Mouse (Mus musculus) lung, embryonic 16.5 days (tissue): ENCODE results near the gene Foxi2. TPM values are rescaled to one million over a fixed set of nuclear protein-coding genes. Genes with fewer than 3 reads are reported as not detected.

Experiments used
- ATAC-seq: fragments of 200-750 bp; cut with Nextera tagmentation; 2 replicates; pipeline ENCODE4 v1.8.0; 2017; ENCODE audit warnings: low read depth, mild to moderate bottlenecking, moderate library complexity
- H3K27ac ChIP-seq: fragments of 300-500 bp; sonication (generic); 2 replicates; pipeline ENCODE4 v1.5.1; 2014; ENCODE audit warnings: mild to moderate bottlenecking, control low read depth, low read length
- H3K27me3 ChIP-seq: fragments of 300-500 bp; sonication (generic); 2 replicates; pipeline ENCODE4 v1.6.1; 2014; ENCODE audit warnings: low read depth, low read length, mixed read lengths; ENCODE audit not compliant: control insufficient read depth, insufficient read depth
- H3K36me3 ChIP-seq: fragments of 300-500 bp; sonication (generic); 2 replicates; pipeline ENCODE4 v1.6.1; 2014; ENCODE audit warnings: low read length; ENCODE audit not compliant: control insufficient read depth, insufficient read depth
- H3K4me1 ChIP-seq: fragments of 300-500 bp; sonication (generic); replicated peaks from 2 replicates; pipeline ENCODE4 v1.6.1; 2014; ENCODE audit warnings: low read length, mixed read lengths; ENCODE audit not compliant: control insufficient read depth, insufficient read depth
- H3K4me2 ChIP-seq: fragments of 300-500 bp; sonication (generic); 2 replicates; pipeline ENCODE4 v1.6.1; 2014; ENCODE audit warnings: low read depth, low read length, control low read depth
- H3K4me3 ChIP-seq: fragments of 300-500 bp; sonication (generic); 2 replicates; pipeline ENCODE4 v1.5.1; 2014; ENCODE audit warnings: mild to moderate bottlenecking, low read length, control low read depth
- H3K9ac ChIP-seq: fragments of 300-500 bp; sonication (generic); 2 replicates; pipeline ENCODE4 v1.6.1; 2014; ENCODE audit warnings: low read length, control low read depth
- H3K9me3 ChIP-seq: fragments of 300-500 bp; sonication (generic); 2 replicates; pipeline ENCODE4 v1.6.1; 2016; ENCODE audit warnings: low read length; ENCODE audit not compliant: control insufficient read depth
- WGBS: fragments of 180-500 bp; shearing (Covaris S2); extraction: QIAGEN DNeasy Blood & Tissue Kit; methylation state at CpG from one replicate; pipeline ENCODE4 v1.1.7; 2014; 5-methylcytosine and 5-hydroxymethylcytosine counted together
- polyA plus RNA-seq: library from polyadenylated mRNA; unstranded; fragments of >200 nt; fragmentation: Nextera tagmentation; extraction: Ambion mirVana; gene quantifications from 2 replicates; pipeline ENCODE4 v1.2.1, GENCODE M21; 2015

Gene Foxi2
- polyA plus RNA-seq, 1 experiment from 2014 or later: not detected

- Histone ChIP-seq H3K27ac (no peak overlapping the region), H3K27me3 (no peaks in the 10 kb centered on the region; the same call in 1 of the 2 replicates), H3K4me3 (no peak overlapping the region), H3K4me2 (no peak overlapping the region), H3K4me1 (no peaks in the 10 kb centered on the region), H3K9me3 (no peaks in the 10 kb centered on the region), H3K36me3 (no peaks in the 10 kb centered on the region), H3K9ac (no peak overlapping the region)
- no peak for ATAC-seq
- WGBS: 24% methylated on average over 6 of the region's 6 CpGs
Measured at GRCm38 (mm10) chr7:135397096-135397495, 13.0 kb upstream of the Foxi2 start.

DNA sequence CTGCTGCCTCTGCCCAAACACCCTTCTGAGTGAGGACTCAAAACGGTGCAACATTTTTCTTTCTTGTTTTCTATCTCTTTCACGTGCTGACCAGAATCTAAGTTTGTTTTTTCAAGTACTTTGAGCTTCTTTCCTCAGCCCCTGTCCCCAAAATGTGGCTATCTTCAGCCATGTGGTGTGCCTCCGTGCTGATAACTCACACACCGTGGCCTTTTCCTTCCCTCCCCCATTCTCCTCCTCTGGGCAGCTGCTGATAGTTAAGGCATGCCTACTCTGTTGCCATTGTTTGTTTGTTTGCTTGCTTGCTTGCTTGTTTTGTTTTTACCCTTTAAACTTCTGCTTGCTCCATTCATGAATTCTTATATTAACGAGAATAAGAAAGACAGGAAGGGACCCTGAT is 12.2 kb upstream of the Foxi2 start:
- 21% methylated on average over 5 of the region's 5 CpGs for WGBS
- no peak for ATAC-seq
- H3K27me3 ChIP-seq: no peaks in the 10 kb centered on the region; the same call in none of the 2 replicates
- H3K9me3 ChIP-seq: no peaks in the 10 kb centered on the region
- H3K36me3 ChIP-seq: no peaks in the 10 kb centered on the region
- H3K27ac ChIP-seq: no peak overlapping the region
- no peak overlapping the region; the same call in 1 of the 2 replicates for H3K4me2 ChIP-seq
- H3K4me1 ChIP-seq: no peaks in the 10 kb centered on the region
- H3K9ac ChIP-seq: no peak overlapping the region
- no peak overlapping the region for H3K4me3 ChIP-seq

GRCm38 (mm10) chr7:135403416-135403815 is 6.7 kb upstream of the Foxi2 start:
- WGBS: 9% methylated on average over 5 of the region's 5 CpGs
- Histone ChIP-seq H3K9ac (no peak overlapping the region), H3K4me1 (no peaks in the 10 kb centered on the region), H3K9me3 (no peaks in the 10 kb centered on the region), H3K4me2 (no peak overlapping the region), H3K27ac (no peak overlapping the region), H3K36me3 (no peaks in the 10 kb centered on the region), H3K27me3 (no peaks in the 10 kb centered on the region; the same call in none of the 2 replicates), H3K4me3 (no peak overlapping the region)
- ATAC-seq: no peak

GRCm38 (mm10) chr7:135406761-135407160 is 3.3 kb upstream of the Foxi2 start:
- no peak overlapping the region for H3K9ac ChIP-seq
- no peak overlapping the region for H3K4me2 ChIP-seq
- H3K27ac ChIP-seq: no peak overlapping the region
- H3K4me3 ChIP-seq: no peak overlapping the region
- H3K4me1 ChIP-seq: no peaks in the 10 kb centered on the region
- H3K9me3 ChIP-seq: no peaks in the 10 kb centered on the region
- 44% methylated on average over 3 of the region's 3 CpGs for WGBS
- H3K27me3 ChIP-seq: peaks cover 25% of the 10 kb centered on the region
- no peaks in the 10 kb centered on the region for H3K36me3 ChIP-seq
- no peak for ATAC-seq

- H3K36me3 ChIP-seq: no peaks in the 10 kb centered on the region
- H3K27ac ChIP-seq: no peak overlapping the region
- no peaks in the 10 kb centered on the region for H3K9me3 ChIP-seq
- H3K4me3 ChIP-seq: no peak overlapping the region
- no peak for ATAC-seq
- H3K9ac ChIP-seq: no peak overlapping the region
- WGBS: 55% methylated on average over 3 of the region's 3 CpGs
- H3K4me2 ChIP-seq: no peak overlapping the region
- H3K27me3 ChIP-seq: peaks cover 39% of the 10 kb centered on the region
- H3K4me1 ChIP-seq: no peaks in the 10 kb centered on the region
Measured at GRCm38 (mm10) chr7:135408501-135408900, 1.6 kb upstream of the Foxi2 start.

DNA sequence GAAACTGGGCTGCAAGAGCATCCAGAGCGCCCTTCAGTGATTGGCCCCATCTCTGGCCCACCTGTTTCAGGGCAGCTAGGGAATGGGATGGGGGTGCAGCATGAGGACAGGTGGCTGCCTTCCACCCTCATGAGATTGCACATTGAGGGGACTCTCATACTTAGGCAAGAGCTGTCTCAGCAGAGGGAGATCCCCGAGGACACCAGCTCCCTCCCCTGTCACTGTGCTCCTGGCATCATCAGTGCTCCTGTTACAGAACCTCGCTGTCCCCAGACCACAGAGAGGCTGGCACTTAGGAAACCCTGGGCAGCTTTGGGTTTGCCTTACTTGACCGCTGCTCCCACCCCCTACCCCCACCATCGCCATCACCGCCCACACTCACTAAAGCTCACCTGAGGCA is 2.2 kb downstream of the Foxi2 start:
- WGBS: 45% methylated on average over 6 of the region's 6 CpGs
- Histone ChIP-seq H3K36me3 (no peaks in the 10 kb centered on the region), H3K27me3 (peaks cover 39% of the 10 kb centered on the region), H3K9ac (no peak overlapping the region), H3K9me3 (no peaks in the 10 kb centered on the region), H3K4me2 (no peak overlapping the region), H3K4me3 (no peak overlapping the region), H3K4me1 (no peaks in the 10 kb centered on the region), H3K27ac (no peak overlapping the region)
- ATAC-seq: no peak

GRCm38 (mm10) chr7:135428840-135429239 is 18.7 kb downstream of the Foxi2 start:
- Histone ChIP-seq H3K27me3 (no peaks in the 10 kb centered on the region), H3K27ac (no peak overlapping the region), H3K9ac (no peak overlapping the region), H3K36me3 (no peaks in the 10 kb centered on the region), H3K9me3 (no peaks in the 10 kb centered on the region), H3K4me3 (no peak overlapping the region), H3K4me2 (no peak overlapping the region), H3K4me1 (no peaks in the 10 kb centered on the region)
- ATAC-seq: no peak
- WGBS: 89% methylated on average over 6 of the region's 6 CpGs

DNA sequence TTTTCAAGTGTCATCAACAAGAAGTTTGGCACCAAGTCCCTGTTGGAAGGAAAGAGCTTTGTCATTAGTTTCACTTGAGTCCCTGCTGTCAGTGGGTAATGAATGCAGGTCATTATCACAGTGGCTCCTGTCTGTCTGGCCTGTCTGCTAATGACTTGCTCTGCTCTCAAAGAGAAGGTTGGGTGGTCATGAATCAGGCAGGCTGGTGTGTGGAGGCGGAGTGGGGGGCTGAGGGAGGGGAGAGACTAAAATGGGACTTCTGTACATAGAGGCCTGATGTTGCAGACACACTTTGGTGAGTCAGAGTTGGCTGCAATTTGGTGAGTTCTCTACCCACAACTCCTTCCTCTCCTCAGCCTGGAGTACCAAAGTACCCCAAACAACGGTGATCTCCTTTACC is 20.8 kb downstream of the Foxi2 start:
- Histone ChIP-seq H3K27me3 (no peaks in the 10 kb centered on the region), H3K4me2 (no peak overlapping the region), H3K4me1 (no peaks in the 10 kb centered on the region), H3K4me3 (no peak overlapping the region), H3K9me3 (no peaks in the 10 kb centered on the region), H3K27ac (no peak overlapping the region), H3K36me3 (no peaks in the 10 kb centered on the region), H3K9ac (no peak overlapping the region)
- ATAC-seq: no peak
- 74% methylated on average over 2 of the region's 2 CpGs for WGBS

DNA sequence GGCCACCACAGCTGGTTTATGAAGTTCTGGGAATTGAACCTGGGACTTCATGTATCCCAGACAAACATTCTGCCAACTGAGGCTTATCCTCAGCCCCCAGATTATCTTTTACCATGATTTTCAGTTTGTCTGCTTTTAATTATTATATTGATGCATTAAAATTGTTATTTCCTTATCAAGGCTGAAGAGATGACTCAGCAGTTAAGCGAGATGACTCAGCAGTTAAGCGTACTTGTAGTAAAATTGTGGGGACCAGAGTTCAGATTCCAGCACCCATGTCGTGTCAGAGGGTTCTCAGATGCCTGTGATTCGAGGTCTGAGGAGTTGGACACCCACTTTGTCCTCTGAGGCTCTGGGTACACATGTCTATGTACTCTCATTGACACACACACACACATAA is 33.8 kb downstream of the Foxi2 start:
- H3K36me3 ChIP-seq: no peaks in the 10 kb centered on the region
- no peaks in the 10 kb centered on the region for H3K9me3 ChIP-seq
- no peak overlapping the region for H3K4me3 ChIP-seq
- H3K9ac ChIP-seq: no peak overlapping the region
- no peak for ATAC-seq
- no peaks in the 10 kb centered on the region for H3K27me3 ChIP-seq
- WGBS: 66% methylated on average over 4 of the region's 4 CpGs
- no peak overlapping the region for H3K4me2 ChIP-seq
- H3K27ac ChIP-seq: no peak overlapping the region
- no peaks in the 10 kb centered on the region for H3K4me1 ChIP-seq

- Histone ChIP-seq H3K27ac (no peak overlapping the region), H3K9me3 (no peaks in the 10 kb centered on the region), H3K4me1 (no peaks in the 10 kb centered on the region), H3K36me3 (no peaks in the 10 kb centered on the region), H3K27me3 (no peaks in the 10 kb centered on the region), H3K4me2 (no peak overlapping the region), H3K9ac (no peak overlapping the region), H3K4me3 (no peak overlapping the region)
- 85% methylated on average over 3 of the region's 3 CpGs for WGBS
- ATAC-seq: no peak
Measured at GRCm38 (mm10) chr7:135451340-135451739, 41.2 kb downstream of the Foxi2 start.
